Mouse (Mus musculus) lung, postnatal 10 days (tissue): Measurements from ENCODE around the gene Obp1b.
"Not testable (repeated sequence)": the region's sequence is repeated elsewhere in the genome, so short reads cannot be mapped to it uniquely, and the experiment has no call there.

Experiments used
- DNase-seq: peaks from one replicate; pipeline ENCODE4 v3.0.0; 2021

The Obp1b gene

DNA sequence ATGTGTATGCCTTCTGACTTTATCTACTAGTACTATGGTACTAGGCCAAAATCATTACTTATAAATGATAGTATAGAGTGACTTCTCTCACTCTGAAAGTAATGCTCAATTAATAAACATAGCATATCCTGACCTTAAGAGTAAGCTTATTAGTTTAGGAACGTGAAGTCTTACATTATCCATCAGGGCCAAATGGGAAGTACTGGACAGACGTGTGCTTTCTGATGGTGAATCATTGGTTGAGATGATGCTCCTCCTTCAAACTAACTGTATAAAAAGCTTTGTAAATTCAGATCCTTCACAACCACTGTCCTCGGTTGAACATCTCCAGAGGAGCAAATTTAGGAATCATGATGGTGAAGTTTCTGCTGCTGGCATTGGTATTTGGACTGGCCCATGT lies at the start of gene Obp1b:
Obp1b (plus strand) TSS at position 301 of the 400 bp plus-strand sequence.
- not testable (repeated sequence) for DNase-seq

GRCm38 (mm10) chrX:78202220-78202619 lies 15.6 kb downstream of the Obp1b start:
- not testable (repeated sequence) for DNase-seq

- no peak for DNase-seq
Observed at GRCm38 (mm10) chrX:78202829-78203228, 16.3 kb downstream of the Obp1b start.
